ENCODE assay signal across 24 mouse cellular contexts in the genomic region with DNA sequence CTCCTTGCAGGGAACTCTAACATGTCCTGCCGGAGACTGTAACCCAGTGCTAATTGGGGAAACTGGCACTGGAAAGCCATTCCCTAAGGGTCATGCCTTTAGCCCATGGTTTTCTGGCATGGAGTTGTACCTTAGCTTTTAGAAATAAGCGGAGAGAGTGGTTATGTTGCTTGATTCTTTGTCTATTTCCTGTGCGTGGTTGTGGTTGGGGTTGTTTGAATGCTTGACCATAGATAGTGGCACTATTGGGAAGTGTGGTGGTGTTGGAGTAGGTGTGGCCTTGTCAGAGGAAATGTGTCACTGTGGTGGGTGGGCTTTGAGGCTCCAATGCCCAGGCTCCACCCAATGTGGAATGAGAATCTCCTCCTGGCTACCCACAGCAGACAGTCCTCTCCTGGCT.
"Had no signal": no experiment of that assay in that cellular context is flagged by ENCODE, and none has a peak within 500 bp of the region (broad histone marks: within the 10 kb centered on the region; RNA-seq: fewer than 3 reads in every experiment).

No protein-coding gene starts in this region.

- H3K4me2 ChIP-seq: heart, embryonic 13.5 days; heart, embryonic 15.5 days; hindbrain, embryonic 13.5 days; hindbrain, embryonic 15.5 days; intestine, embryonic 15.5 days; limb, embryonic 12.5 days had no signal

- H3K4me3 ChIP-seq: gastrocnemius, adult 2 months; heart, embryonic 10.5 days; heart, embryonic 13.5 days; heart, embryonic 15.5 days; hindbrain, embryonic 13.5 days; hindbrain, embryonic 15.5 days; intestine, embryonic 15.5 days; layer of hippocampus, adult 2 months; left cerebral cortex, adult 2 months; limb, embryonic 10.5 days; limb, embryonic 12.5 days had no signal

- H3K27me3 ChIP-seq: heart, embryonic 13.5 days; heart, embryonic 15.5 days; hindbrain, embryonic 13.5 days; hindbrain, embryonic 15.5 days; intestine, embryonic 15.5 days; limb, embryonic 12.5 days had no signal

- DNase-seq: gastrocnemius, adult 2 months; gastrocnemius, postnatal 10 days; gastrocnemius, postnatal 25 days; heart, adult 18-20 months; heart, postnatal 14 days; heart, postnatal 36 days; kidney, adult 18-20 months; kidney, adult 8-10 months; kidney, postnatal 10 days; kidney, postnatal 25 days; kidney, postnatal 4 days had no signal

- H3K9ac ChIP-seq: heart, embryonic 13.5 days; heart, embryonic 15.5 days; hindbrain, embryonic 13.5 days; hindbrain, embryonic 15.5 days; intestine, embryonic 15.5 days; limb, embryonic 12.5 days; liver, embryonic 14.5 days had no signal

- H3K36me3 ChIP-seq: heart, embryonic 10.5 days; heart, embryonic 13.5 days; heart, embryonic 15.5 days; hindbrain, embryonic 13.5 days; hindbrain, embryonic 15.5 days; intestine, embryonic 15.5 days; limb, embryonic 10.5 days; limb, embryonic 12.5 days had no signal

- H3K4me1 ChIP-seq: heart, embryonic 10.5 days; heart, embryonic 13.5 days; heart, embryonic 15.5 days; hindbrain, embryonic 13.5 days; hindbrain, embryonic 15.5 days; intestine, embryonic 15.5 days; limb, embryonic 10.5 days; limb, embryonic 12.5 days had no signal

- H3K27ac ChIP-seq: gastrocnemius, adult 2 months; heart, embryonic 10.5 days; heart, embryonic 13.5 days; heart, embryonic 15.5 days; hindbrain, embryonic 13.5 days; hindbrain, embryonic 15.5 days; intestine, embryonic 15.5 days; layer of hippocampus, adult 2 months; left cerebral cortex, adult 2 months; limb, embryonic 10.5 days; limb, embryonic 12.5 days; liver, embryonic 14.5 days had no signal

- H3K9me3 ChIP-seq: heart, embryonic 10.5 days; heart, embryonic 13.5 days; heart, embryonic 15.5 days; hindbrain, embryonic 13.5 days; hindbrain, embryonic 15.5 days; intestine, embryonic 15.5 days; limb, embryonic 10.5 days; limb, embryonic 12.5 days had no signal

- ATAC-seq: inflammation-experienced regulatory T-cells, adult 6 months; intestine, embryonic 15.5 days; intestine, postnatal 0 days had no signal
